Mouse (Mus musculus) forebrain, embryonic 10.5 days (tissue): ENCODE measurements around the gene Lrp4. TPM values are rescaled to one million over a fixed set of nuclear protein-coding genes. Genes with fewer than 3 reads are reported as not detected.

Experiments used
- DNase-seq: peaks from one replicate; pipeline ENCODE4 v3.0.0-alpha.2; 2017; ENCODE audit warnings: low spot score; ENCODE audit errors: extremely low spot score
- H3K27ac ChIP-seq: fragments of 300-500 bp; sonication (generic); 2 replicates; pipeline ENCODE4 v1.5.1; 2016; ENCODE audit warnings: mild to moderate bottlenecking
- H3K27me3 ChIP-seq: fragments of 300-500 bp; sonication (generic); 2 replicates; pipeline ENCODE4 v1.6.1; 2016; ENCODE audit warnings: mild to moderate bottlenecking; ENCODE audit not compliant: poor library complexity, severe bottlenecking
- H3K36me3 ChIP-seq: fragments of 300-500 bp; sonication (generic); replicated peaks from 2 replicates; pipeline ENCODE4 v1.6.1; 2016; ENCODE audit warnings: mild to moderate bottlenecking, moderate library complexity
- H3K4me1 ChIP-seq: fragments of 300-500 bp; sonication (generic); 2 replicates; pipeline ENCODE4 v1.6.1; 2016
- H3K4me3 ChIP-seq: fragments of 300-500 bp; sonication (generic); 2 replicates; pipeline ENCODE4 v1.5.1; 2016; ENCODE audit warnings: mild to moderate bottlenecking, moderate library complexity
- H3K9me3 ChIP-seq: fragments of 300-500 bp; sonication (generic); 2 replicates; pipeline ENCODE4 v1.6.1; 2016; ENCODE audit warnings: mild to moderate bottlenecking, moderate library complexity
- WGBS: fragments of 180-500 bp; shearing (Covaris S2); methylation state at CpG from one replicate; pipeline ENCODE4 v1.1.7; 2016; 5-methylcytosine and 5-hydroxymethylcytosine counted together
- polyA plus RNA-seq: library from polyadenylated mRNA; unstranded; fragments of >200 nt; fragmentation: Nextera tagmentation; extraction: Ambion mirVana; gene quantifications from 2 replicates; pipeline ENCODE4 v1.2.1, GENCODE M21; 2016

The Lrp4 gene
- polyA plus RNA-seq, 1 experiment from 2014 or later: 10.6 TPM

GRCm38 (mm10) chr2:91437116-91437815, 20.0 kb upstream of the Lrp4 start:
- no peak for DNase-seq
- Histone ChIP-seq H3K27ac (peak overlapping the region; percentile 73), H3K4me1 (peaks cover 36% of the 10 kb centered on the region), H3K27me3 (0 out of 2 replicates have a peak, but pooled peaks cover 7% of the 10 kb centered on the region), H3K4me3 (no peak overlapping the region), H3K36me3 (peaks cover 9% of the 10 kb centered on the region; the same call in 1 of the 2 replicates), H3K9me3 (no peaks in the 10 kb centered on the region)
- 65% methylated on average over 5 of the region's 5 CpGs for WGBS

- no peak for DNase-seq
- peaks cover 47% of the 10 kb centered on the region for H3K4me1 ChIP-seq
- WGBS: 90% methylated on average over 10 of the region's 10 CpGs
- H3K27me3 ChIP-seq: 0 out of 2 replicates have a peak, but pooled peaks cover 4% of the 10 kb centered on the region
- H3K27ac ChIP-seq: peak overlapping the region; percentile 40; the same call in 1 of the 2 replicates
- no peaks in the 10 kb centered on the region for H3K9me3 ChIP-seq
- peaks cover 6% of the 10 kb centered on the region; the same call in 1 of the 2 replicates for H3K36me3 ChIP-seq
- no peak overlapping the region for H3K4me3 ChIP-seq
Observed at GRCm38 (mm10) chr2:91439271-91439670, 18.0 kb upstream of the Lrp4 start.

- DNase-seq: no peak
- H3K36me3 ChIP-seq: peaks cover 6% of the 10 kb centered on the region; the same call in 1 of the 2 replicates
- no peak overlapping the region for H3K27ac ChIP-seq
- H3K4me3 ChIP-seq: no peak overlapping the region
- H3K4me1 ChIP-seq: peaks cover 48% of the 10 kb centered on the region
- 89% methylated on average over 1 of the region's 1 CpGs for WGBS
- H3K9me3 ChIP-seq: no peaks in the 10 kb centered on the region
- H3K27me3 ChIP-seq: no peaks in the 10 kb centered on the region
Observed at GRCm38 (mm10) chr2:91439876-91440275, 17.4 kb upstream of the Lrp4 start.

- Histone ChIP-seq H3K27ac (no peak overlapping the region), H3K36me3 (peaks cover 6% of the 10 kb centered on the region; the same call in 1 of the 2 replicates), H3K4me1 (peaks cover 48% of the 10 kb centered on the region), H3K27me3 (no peaks in the 10 kb centered on the region), H3K4me3 (no peak overlapping the region), H3K9me3 (no peaks in the 10 kb centered on the region)
- WGBS: 92% methylated on average over 5 of the region's 5 CpGs
- DNase-seq: no peak
Observed at GRCm38 (mm10) chr2:91440686-91441085, 16.6 kb upstream of the Lrp4 start.

- H3K4me1 ChIP-seq: peaks cover 39% of the 10 kb centered on the region
- no peak for DNase-seq
- no peaks in the 10 kb centered on the region for H3K9me3 ChIP-seq
- no peaks in the 10 kb centered on the region for H3K27me3 ChIP-seq
- H3K36me3 ChIP-seq: peaks cover 6% of the 10 kb centered on the region; the same call in 1 of the 2 replicates
- no peak overlapping the region for H3K4me3 ChIP-seq
- WGBS: 79% methylated on average over 2 of the region's 2 CpGs
- H3K27ac ChIP-seq: no peak overlapping the region
Observed at GRCm38 (mm10) chr2:91441715-91442114, 15.6 kb upstream of the Lrp4 start.

- Histone ChIP-seq H3K27me3 (no peaks in the 10 kb centered on the region), H3K9me3 (no peaks in the 10 kb centered on the region), H3K4me1 (peaks cover 33% of the 10 kb centered on the region), H3K27ac (no peak overlapping the region), H3K4me3 (no peak overlapping the region), H3K36me3 (peaks cover 6% of the 10 kb centered on the region; the same call in 1 of the 2 replicates)
- WGBS: 97% methylated on average over 1 of the region's 1 CpGs
- no peak for DNase-seq
Observed at GRCm38 (mm10) chr2:91442241-91442640, 15.1 kb upstream of the Lrp4 start.

GRCm38 (mm10) chr2:91444286-91444892, 12.9 kb upstream of the Lrp4 start, which contains the start of gene 1110051M20Rik:
Gene 1110051M20Rik (minus strand): TSS chr2:91444704.
- under 1% methylated on average over 19 of the region's 19 CpGs for WGBS
- Histone ChIP-seq H3K36me3 (peaks cover 6% of the 10 kb centered on the region; the same call in 1 of the 2 replicates), H3K27ac (peak within 1 kb of the TSS; percentile 86), H3K27me3 (no peaks in the 10 kb centered on the region), H3K4me3 (peak within 1 kb of the TSS; percentile 79), H3K9me3 (no peaks in the 10 kb centered on the region), H3K4me1 (peaks cover 13% of the 10 kb centered on the region)
- DNase-seq: peak; percentile 88

GRCm38 (mm10) chr2:91449662-91450061, 7.6 kb upstream of the Lrp4 start:
- H3K27me3 ChIP-seq: peaks cover 8% of the 10 kb centered on the region
- H3K4me1 ChIP-seq: 0 out of 2 replicates have a peak, but pooled peaks cover 8% of the 10 kb centered on the region
- H3K9me3 ChIP-seq: no peaks in the 10 kb centered on the region
- WGBS: 73% methylated on average over 1 of the region's 1 CpGs
- no peak for DNase-seq
- H3K4me3 ChIP-seq: no peak overlapping the region
- H3K36me3 ChIP-seq: no peaks in the 10 kb centered on the region
- H3K27ac ChIP-seq: no peak overlapping the region

GRCm38 (mm10) chr2:91450316-91450715, 7.0 kb upstream of the Lrp4 start:
- Histone ChIP-seq H3K36me3 (no peaks in the 10 kb centered on the region), H3K4me3 (no peak overlapping the region), H3K9me3 (no peaks in the 10 kb centered on the region), H3K27ac (no peak overlapping the region), H3K4me1 (peaks cover 13% of the 10 kb centered on the region), H3K27me3 (peaks cover 13% of the 10 kb centered on the region)
- no peak for DNase-seq
- WGBS: 79% methylated on average over 9 of the region's 9 CpGs

GRCm38 (mm10) chr2:91452658-91453057, 4.7 kb upstream of the Lrp4 start:
- 78% methylated on average over 8 of the region's 8 CpGs for WGBS
- Histone ChIP-seq H3K36me3 (no peaks in the 10 kb centered on the region), H3K4me1 (peaks cover 35% of the 10 kb centered on the region), H3K9me3 (no peaks in the 10 kb centered on the region), H3K4me3 (no peak overlapping the region), H3K27me3 (peaks cover 16% of the 10 kb centered on the region), H3K27ac (no peak overlapping the region)
- no peak for DNase-seq

- Histone ChIP-seq H3K4me3 (no peak overlapping the region), H3K9me3 (no peaks in the 10 kb centered on the region), H3K27ac (no peak overlapping the region), H3K27me3 (peaks cover 16% of the 10 kb centered on the region), H3K36me3 (no peaks in the 10 kb centered on the region), H3K4me1 (peaks cover 39% of the 10 kb centered on the region)
- no peak for DNase-seq
- WGBS: 84% methylated on average over 9 of the region's 9 CpGs
Observed at GRCm38 (mm10) chr2:91453231-91454075, 3.9 kb upstream of the Lrp4 start.

- peaks cover 49% of the 10 kb centered on the region for H3K4me1 ChIP-seq
- DNase-seq: no peak
- no peak overlapping the region for H3K27ac ChIP-seq
- WGBS: 91% methylated on average over 3 of the region's 3 CpGs
- H3K27me3 ChIP-seq: peaks cover 16% of the 10 kb centered on the region
- H3K9me3 ChIP-seq: no peaks in the 10 kb centered on the region
- H3K36me3 ChIP-seq: no peaks in the 10 kb centered on the region
- no peak overlapping the region for H3K4me3 ChIP-seq
Observed at GRCm38 (mm10) chr2:91454434-91454833, 2.9 kb upstream of the Lrp4 start.
